Mouse (Mus musculus): Measurements from ENCODE around the gene Ms4a1.
A peak's percentile ranks its signal among the peaks of the same experiment; 100 is the strongest.
"Not testable (repeated sequence)": the region's sequence is repeated elsewhere in the genome, so short reads cannot be mapped to it uniquely, and the experiment has no call there.

Ms4a1 gene

DNA sequence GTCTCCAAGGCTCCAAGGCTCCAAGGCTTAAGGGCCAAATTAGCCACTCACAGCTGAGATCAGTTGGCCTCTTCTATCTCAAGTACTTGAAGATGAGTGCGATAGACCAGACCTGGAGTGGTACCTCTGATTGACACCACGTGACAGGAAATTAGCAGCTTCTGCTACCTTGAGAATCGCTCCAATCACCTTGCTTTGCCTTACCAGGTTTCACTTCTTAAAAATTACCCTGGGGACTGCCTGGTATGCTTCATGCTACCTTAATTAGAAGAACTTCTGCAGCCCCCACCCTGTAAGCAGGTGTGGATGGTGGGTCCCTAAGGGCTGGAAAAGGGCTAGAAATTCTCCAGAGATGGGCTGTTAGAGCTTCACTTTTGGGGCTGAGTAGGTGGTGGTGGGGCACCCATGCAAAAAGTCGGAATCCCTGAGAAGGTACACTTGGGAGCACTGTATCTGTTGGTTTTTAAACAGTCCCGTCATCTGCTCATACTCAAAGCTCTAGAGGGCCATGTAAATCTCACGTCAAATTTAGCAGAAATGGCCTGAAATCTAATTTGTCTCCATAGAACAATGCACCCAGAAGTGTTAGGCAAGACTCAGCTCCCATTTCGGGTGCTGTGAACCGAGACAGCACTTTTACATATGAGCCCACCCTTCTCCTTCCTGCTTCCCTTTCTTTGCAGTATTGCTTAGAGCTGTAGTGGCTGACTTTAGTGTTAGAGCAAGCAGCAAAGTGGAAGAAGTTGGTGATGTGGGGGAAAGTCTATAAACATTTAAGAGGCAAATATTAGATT lies at the start of gene Ms4a1:
Gene Ms4a1, minus strand, starts transcription at position 190 of the 794 bp plus-strand sequence.
- DNase-seq: peak; percentile 1

DNA sequence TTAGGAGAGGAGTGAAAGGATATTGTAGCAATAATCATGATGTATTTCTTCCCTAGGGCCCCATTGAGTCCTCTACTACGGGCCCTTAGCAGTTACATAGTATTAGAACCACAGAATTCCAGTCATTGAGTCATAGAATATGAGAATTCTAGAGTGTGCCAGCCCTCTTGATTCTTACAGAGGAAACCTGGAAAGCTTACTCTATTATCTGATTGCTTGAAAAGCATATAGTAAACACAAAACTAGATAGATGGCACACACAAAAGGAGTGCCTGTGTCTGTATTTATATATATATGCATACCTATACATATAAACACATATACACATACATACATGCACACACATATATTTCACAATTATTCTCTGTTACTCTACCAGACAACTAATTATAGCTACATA lies 48.3 kb upstream of the Ms4a1 start, which contains the start of gene Ms4a14:
Gene Ms4a14, minus strand, starts transcription at position 101 of the 400 bp plus-strand sequence.
- DNase-seq: no peak

DNA sequence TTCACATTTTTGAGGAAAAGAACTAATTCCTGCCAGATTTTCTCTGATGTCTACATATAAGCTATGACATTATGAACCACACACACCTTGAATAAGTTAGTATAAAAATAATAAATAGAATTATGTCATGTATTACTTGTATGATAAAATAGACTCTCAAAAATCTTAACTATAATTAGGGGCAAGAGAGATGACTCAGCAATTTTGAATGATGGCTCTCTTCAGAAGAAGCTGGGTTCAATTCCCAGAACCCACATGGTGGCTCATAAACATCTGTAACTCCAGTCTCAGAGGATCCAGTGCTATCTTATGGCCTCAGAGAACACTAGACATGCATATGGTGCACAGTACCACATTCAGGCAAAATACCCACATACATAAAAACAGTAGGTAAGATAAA lies 42.8 kb upstream of the Ms4a1 start:
- no peak for DNase-seq

DNA sequence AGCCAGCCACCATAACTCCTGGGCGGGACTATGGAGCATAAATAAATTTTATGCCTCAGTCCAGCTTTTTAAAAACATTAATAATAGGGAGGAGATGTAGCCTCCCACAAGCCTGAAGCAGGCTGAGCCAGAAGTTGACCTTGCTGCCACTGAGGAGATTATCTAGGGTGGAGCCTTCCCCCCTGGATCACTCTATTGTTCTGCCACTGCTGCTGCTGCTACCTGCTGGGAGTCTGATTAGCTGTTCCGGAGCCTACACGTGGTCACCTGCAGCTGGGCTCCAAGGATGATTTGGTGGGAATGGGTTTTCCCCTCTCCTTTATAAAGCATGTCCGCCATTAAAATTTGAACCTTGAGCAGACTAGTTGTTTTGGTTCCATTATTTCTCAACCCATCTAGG lies 33.5 kb upstream of the Ms4a1 start:
- DNase-seq: not testable (repeated sequence)

DNA sequence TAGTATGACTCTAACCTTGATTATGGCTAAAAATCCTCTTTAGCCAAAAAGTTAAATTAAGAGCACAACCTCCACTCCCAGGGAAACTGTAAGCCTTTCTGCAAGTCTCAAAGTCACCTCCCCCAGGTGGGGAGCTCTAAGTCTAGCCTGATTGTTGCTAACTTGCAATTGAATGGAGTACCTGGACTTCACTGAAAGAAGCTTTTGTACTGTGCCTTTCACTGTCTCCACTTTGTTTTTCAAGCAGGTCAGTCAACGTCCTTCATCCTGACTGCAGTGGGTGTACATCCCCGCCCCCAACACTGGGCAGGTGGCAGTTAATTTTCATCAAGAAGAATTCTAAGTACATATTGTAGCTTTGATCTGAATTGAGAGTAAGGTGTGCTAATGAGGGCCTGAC lies 32.9 kb upstream of the Ms4a1 start:
- DNase-seq: no peak

DNA sequence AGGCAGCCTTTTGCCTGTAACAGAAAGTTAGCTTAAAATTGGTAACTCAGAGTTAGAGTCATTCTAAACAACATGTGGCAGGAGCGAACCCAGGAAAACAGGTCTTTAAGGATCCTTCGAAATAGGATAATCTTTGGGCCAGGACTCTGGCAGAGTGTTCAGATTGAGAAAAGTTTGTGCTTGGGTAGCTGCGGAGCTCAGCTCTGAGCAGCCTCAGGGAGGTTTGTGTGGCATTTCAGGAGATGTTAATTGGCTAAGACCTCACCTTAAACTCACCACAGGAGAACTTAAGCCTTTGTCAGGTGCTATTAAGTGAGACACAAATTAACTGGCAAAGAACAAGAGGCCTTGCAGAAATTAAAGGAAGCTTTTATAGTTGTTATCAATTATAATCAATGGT lies 27.6 kb upstream of the Ms4a1 start:
- DNase-seq: not testable (repeated sequence)

DNA sequence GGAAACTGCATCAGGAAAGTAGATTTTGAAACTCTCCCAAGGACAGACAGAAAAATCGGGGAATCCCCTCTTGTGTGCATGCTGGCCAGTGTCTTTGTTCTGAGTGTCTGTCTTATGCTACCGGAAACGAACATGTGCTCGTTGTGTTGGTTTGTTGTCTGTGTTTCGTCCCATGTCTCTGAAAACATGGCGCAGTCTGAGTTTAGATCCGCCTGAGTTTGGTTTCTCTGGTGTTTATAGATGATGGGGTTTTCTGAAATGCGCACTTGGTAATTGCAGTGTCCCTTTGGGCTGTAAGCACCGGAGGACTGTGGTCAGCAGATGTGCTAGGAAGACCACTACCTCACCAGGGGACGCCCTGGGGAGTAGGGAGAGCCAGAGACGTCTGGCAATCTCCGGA lies 26.9 kb upstream of the Ms4a1 start:
- no peak for DNase-seq

DNA sequence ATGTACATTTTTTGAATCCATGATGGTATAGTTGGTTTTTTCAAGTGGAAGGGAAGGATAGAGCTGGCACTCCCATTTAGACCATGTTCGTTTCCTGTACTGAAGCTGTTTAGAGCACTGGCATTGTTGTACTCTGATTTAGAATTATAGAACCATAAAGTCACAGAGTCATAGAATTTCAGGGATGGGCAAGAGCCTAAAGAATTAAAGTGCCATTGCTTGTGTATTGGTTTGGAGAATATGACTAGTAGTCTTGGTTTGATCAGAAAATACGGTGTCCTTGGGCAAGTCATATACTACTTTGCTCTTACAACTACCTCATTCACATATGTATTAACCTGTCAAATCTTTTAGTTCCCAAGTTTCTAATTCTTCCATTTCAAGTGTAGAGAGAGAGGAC lies 17.7 kb upstream of the Ms4a1 start, which contains the start of gene Ms4a5:
Gene Ms4a5, minus strand, starts transcription at position 101 of the 400 bp plus-strand sequence.
- no peak for DNase-seq

DNA sequence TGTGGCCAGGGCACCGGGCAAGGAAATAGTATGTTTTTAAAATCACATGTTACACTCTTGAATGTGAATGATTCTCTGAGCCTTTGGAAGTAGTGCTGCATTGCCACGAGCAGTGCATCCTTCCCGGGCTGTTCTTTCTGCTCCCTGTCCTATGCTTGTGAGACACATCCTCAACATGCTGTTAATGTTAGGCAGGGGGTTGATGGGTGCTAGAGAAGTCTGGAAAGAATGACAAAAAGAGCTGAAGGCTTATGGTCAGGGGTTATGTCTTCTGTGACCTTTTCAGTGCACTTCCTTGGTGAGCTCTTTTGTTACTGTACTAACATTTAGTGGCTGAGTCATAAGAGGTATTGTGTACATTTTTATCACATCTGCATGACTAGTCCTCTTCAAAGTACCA lies 14.2 kb upstream of the Ms4a1 start:
- DNase-seq: no peak

DNA sequence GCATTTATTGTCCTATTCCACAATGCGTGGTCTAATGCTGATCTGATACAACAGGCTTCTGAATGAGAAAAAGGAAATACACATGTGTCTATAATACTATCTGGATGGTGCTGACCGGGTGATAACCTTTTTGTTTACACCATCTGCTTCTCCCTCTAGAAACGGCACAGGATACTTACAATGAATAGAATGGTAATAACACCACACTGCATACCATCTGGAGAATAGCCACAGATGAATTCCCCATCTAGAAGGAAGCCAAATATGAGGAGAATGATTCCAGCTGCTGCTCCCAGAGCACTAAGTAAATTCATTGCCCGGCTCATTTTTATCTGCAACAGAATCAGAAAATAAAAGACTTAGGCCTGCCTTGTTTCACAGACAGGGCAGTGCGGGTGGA lies 10.4 kb upstream of the Ms4a1 start:
- no peak for DNase-seq

DNA sequence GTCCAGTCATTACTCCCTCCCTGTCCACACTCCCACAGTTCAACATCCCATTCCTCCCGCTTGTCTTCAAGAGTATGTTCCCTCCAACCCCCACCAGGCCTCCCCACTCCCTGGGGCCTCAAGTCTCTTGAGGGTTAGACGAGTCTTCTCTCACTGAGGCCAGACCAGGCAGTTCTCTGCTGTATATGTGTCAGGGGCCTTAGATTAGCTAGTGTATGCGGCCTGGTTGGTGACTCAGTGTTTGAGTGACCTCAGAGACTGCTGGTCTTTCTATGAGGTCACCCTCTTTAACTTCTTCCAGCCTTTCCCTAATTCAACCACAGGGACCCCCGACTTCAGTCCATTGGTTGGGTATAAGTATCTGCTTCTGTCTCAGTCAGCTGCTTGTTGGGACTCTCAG lies 915 bp upstream of the Ms4a1 start:
- DNase-seq: no peak

DNA sequence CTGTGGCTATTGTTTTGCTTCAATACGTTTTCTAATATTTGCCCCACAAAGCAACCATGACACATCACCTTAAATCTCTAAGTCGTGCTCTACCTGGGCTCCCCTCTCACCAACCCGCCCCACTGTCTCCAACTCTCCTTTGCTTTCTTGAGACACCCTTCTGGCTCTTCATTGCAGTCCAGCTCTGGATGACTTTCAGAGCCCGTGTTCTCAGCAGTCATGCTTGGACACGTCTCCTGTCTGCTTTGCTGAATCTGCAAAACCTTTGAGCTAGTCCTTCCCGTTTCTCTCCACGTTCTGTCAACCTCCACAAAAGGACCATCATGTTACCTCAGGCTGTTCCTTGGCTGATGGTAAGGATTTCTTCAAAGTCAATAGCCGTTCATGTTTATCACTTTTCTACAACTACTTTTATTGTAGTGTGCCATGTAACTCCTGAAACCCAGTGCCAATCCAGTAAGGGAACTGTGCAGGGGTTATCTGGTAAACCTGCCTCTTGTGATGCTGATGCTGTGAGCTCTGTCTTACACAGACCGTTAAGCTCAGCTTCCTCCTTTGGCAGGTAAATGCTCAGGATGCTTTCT lies 1.3 kb downstream of the Ms4a1 start:
- no peak for DNase-seq

DNA sequence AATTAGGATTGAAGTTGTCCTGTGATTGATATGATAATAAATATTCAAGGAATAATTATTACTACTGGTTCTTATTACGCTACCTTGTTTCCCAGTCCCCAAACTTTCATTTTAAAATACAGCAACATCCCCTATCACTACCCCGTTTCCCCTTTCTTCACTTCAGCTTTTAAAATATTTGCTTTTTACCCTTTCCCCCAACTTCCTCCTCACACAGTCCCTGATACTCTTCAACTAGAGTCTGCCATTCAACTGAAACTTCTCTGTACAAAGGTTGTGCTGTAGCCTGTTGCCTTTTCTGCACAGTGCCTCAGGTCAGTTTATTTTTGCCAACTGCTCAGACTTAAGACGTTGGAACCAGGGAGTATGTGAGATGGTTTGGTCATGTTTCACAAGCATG lies 2.5 kb downstream of the Ms4a1 start:
- no peak for DNase-seq

DNA sequence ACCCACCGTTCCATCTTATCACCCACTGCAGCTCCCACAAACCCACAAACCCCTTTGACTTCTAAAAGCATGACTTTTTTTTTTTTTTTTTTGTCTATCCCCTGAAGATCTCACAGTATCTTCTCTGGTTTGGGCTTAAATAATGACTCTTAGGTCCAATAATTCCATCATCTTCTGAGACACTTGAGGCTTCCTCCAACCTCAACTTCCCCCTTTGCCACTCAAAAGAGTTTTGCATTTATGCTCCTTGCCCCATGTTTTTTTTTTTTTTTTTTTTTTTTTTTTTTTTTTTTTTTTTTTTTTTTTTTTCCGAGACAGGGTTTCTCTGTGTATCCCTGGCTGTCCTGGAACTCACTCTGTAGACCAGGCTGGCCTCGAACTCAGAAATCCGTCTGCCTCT lies 3.1 kb downstream of the Ms4a1 start:
- not testable (repeated sequence) for DNase-seq

DNA sequence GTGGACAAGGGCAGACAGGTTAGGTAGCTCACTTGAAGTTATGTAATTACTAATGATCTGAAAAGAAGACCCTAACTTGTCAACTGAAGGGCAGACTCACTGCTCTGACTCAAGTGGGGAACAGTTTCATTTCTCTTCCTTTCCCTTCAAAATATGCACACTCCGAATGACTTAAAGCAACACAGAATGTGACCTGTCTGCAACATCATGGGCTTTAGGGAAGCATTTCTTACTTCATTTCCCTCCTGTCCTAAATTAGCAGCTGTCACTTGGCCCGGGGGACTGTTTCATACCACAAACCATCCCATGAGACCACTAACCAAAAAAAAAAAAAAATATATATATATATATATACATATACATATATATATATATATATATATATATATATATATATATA lies 4.5 kb downstream of the Ms4a1 start:
- no peak for DNase-seq

DNA sequence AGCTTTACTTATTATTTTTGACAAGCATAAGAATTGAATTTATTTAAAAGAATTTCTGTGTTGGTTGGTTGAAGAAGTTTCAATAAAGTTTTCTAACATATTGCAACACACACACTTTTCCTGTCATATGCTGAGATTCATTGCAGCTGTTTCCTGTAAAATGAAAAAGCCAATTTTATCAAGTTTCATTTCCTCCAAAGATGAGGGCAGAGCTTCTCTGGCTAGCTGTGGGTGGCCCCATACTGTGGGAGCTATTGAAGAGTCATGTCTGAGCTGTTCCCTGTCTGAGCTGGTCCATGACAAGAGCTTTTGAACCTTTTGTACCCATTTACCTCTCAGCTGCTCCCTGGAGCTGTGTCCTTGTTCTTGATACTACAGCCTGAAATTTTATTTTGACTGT lies 21.8 kb downstream of the Ms4a1 start:
- peak; percentile 5 for DNase-seq

DNA sequence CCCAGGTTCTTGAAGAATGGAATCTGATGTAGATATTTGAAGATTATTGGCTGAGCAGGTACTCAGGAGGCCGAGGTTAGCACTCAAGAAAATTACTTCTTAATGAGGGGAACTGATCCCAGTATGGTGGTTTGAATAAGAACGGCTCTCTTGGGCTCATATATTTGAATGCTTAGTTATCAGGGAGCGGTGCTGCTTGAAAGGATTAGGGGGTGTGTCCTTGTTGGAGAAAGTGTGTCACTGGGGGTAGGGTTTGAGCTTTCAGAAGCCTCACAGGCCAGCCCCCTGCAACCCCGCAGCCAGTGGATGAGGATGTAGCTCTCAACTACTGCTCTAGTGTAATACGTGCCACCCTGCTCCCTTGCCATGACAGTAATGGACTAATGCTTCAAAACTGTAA lies 23.5 kb downstream of the Ms4a1 start:
- no peak for DNase-seq

DNA sequence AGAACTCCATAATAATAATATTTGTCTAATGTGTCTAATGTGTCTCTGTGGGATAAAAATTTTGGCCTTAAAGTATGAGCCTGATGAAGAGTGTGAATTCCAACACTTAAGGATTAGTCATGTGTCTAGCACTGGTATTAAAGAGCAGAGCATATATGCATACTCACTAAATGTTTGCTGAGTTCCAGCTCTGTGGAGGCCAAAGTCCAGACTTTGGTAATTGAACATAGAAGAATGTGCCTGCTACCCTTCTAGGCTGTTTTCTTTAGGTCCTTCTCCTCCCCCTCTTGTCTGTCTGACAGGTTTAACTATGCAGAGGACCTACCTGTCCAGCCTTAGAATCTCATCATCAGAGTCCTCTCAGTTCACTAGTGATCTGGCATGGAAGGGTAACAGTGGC lies 30.2 kb downstream of the Ms4a1 start:
- DNase-seq: no peak

DNA sequence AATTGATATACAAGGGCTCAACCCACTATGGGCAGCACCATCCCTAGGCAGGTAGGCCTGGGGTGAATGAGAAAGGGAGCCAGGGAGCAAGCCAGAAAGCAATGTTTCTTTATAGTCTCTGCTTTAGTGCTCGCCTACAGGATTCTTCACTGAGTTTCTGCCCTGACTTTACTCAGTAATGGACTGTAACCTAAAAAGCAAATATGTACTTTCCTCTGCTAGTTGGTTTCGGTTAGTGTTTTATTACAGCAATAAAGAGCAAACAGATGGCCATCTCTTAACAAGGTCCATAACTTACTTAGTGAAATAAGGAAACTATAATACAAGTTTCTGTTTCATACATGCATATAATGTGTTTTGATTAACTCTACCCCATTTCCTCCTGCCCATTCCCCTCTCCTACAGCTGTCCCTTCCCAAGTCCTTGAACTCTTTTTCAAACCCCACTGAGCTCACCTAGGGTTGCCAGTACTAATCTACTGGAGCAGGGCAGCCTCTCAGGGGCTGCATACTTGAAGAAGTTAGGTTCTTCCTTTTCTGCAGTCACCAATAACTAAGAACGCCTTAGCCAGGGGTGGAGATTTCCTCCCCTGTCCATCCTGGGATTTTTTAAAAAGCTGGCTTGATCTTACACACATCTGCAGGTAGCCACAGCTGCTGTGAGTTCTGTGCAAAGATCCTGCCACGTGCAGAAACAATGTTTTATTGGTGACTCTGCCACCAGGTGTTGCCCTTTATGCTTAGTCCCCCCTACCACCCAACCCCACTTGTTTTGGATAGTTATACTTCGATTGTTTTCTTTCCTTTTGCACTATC lies 30.9 kb downstream of the Ms4a1 start:
- DNase-seq: no peak

DNA sequence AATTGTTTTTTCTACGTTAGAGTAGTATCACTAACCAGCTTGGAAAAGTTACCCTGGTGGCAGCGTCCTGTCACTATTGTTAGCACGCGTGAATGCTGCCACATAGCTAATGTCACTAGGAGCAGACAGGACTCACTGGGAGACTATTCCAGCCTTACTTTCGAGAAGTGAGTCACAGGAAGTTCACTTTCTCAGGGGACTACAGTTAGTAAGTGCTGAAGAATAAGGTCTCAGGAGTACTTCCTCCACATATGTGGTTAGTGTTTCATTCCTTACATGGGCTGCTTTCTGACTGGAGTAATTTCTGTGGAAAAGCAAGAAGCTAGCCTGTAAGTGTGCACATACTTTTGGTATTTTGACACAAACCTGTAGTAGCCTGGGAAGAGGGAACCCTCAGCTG lies 31.8 kb downstream of the Ms4a1 start:
- no peak for DNase-seq

DNA sequence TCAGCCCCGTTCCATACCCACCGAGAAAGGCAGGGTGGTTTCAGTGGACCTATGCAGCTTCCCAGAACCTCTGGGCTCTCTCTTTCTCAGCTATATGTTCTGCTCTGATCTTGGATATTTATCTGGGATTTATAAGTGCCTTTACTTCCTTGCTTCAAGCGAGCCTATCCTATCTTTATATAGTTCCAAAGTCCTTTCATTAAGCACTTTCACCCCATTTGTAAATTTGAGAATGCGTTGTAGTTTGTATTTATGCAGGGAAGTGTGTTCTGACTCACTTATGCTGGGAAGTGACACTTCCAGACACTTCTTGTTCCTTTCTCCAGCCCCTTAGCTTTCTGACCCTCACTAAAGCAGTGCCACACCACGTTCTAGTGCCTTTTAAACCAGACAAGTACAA lies 33.7 kb downstream of the Ms4a1 start, which contains the start of gene Ms4a12:
Gene Ms4a12, minus strand, starts transcription at position 101 of the 400 bp plus-strand sequence.
- DNase-seq: no peak
